Mouse (Mus musculus): ENCODE results near the gene Cobll1. TPM values are rescaled to one million over a fixed set of nuclear protein-coding genes. Genes with fewer than 3 reads are reported as not detected.

Cobll1 gene
- polyA plus RNA-seq, 1 experiment from 2014 or later, result 14.2 TPM

DNA sequence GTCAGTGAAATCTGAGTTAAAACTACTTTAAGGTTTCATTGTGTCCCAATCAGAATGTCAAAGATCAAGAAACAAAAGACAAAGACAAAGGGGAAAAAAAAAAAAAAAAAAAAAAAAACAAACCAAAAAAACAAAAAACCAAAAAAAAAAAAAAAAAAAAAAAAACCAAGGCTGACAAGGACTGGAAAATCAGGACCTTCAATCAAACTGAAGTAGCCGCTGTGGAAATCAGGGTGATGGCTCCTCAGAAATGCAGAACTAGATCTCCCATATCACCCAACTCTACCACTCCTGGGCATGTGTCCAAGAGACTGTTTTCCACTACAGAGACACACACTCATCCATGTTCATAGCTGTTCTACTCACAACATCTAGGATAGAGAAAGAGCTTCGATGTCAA lies 185.4 kb downstream of the Cobll1 start:
- Histone ChIP-seq H3K4me3 (ENCODE audit: low read depth, low read length) (no peak overlapping the region), H3K4me1 (replicated peaks; ENCODE audit: control insufficient read depth, insufficient read depth, low read length) (no peaks in the 10 kb centered on the region), H3K36me3 (ENCODE audit: control insufficient read depth, insufficient read depth) (no peaks in the 10 kb centered on the region), H3K27me3 (replicated peaks; ENCODE audit: control insufficient read depth, insufficient read depth, low read length) (no peaks in the 10 kb centered on the region), H3K27ac (ENCODE audit: low read depth, low read length) (no peak overlapping the region), H3K4me2 (replicated peaks; ENCODE audit: low read depth) (no peak overlapping the region), H3K9ac (ENCODE audit: low read depth, low read length) (no peak overlapping the region), H3K9me3 (ENCODE audit: control insufficient read depth) (no peaks in the 10 kb centered on the region)
- ATAC-seq, result no peak
- WGBS, result 92% methylated on average over 2 of the region's 2 CpGs
- no peak for TF ChIP-seq CTCF (IDR thresholded peaks at IDR 0.05; ENCODE audit: low read depth)

DNA sequence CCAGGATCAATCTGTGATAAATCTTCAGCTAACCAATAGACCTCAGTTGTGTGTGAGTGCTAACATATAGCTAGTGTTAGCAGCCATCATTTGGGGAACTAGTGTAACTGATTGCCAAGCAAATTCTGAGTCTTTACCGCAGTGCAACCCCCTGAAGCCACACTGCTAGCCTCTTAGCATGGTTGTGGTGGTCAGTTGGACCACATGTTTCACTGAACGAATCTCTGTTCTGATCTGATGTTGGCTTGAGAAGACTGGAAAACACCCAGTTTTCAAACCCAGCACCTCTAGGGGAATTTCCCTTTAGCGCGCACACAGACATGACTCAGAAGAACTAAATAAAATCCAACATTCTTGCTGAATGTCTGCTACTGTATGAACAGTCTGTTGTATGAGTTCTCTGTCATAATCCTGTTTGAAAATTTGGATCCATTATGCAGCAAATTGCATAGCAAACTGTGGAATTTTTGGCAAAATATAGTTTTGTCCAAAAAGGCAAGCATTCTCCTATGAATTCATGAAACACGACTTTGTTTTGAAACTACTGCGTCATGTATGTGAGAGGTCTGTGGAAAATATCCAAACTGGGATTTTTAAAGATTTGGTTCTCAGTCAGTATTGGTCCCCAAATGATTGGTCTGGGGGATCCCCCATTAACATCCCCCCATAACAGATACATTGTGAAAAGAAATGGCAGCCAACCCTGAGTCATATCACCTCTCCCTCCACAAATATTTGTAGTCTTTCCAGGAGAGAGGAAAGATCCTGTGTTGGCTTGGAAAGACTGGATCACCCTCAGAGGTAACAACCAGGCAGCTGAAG lies 186.8 kb downstream of the Cobll1 start:
- Histone ChIP-seq H3K27ac (ENCODE audit: low read depth, low read length) (no peak overlapping the region), H3K36me3 (ENCODE audit: control insufficient read depth, insufficient read depth) (no peaks in the 10 kb centered on the region), H3K4me2 (replicated peaks; ENCODE audit: low read depth) (no peak overlapping the region), H3K9ac (ENCODE audit: low read depth, low read length) (no peak overlapping the region), H3K27me3 (replicated peaks; ENCODE audit: control insufficient read depth, insufficient read depth, low read length) (no peaks in the 10 kb centered on the region), H3K4me1 (replicated peaks; ENCODE audit: control insufficient read depth, insufficient read depth, low read length) (no peaks in the 10 kb centered on the region), H3K4me3 (ENCODE audit: low read depth, low read length) (no peak overlapping the region), H3K9me3 (ENCODE audit: control insufficient read depth) (no peaks in the 10 kb centered on the region)
- ATAC-seq, result no peak
- 90% methylated on average over 6 of the region's 6 CpGs for WGBS
- TF ChIP-seq CTCF (IDR thresholded peaks at IDR 0.05; ENCODE audit: low read depth), result no peak

DNA sequence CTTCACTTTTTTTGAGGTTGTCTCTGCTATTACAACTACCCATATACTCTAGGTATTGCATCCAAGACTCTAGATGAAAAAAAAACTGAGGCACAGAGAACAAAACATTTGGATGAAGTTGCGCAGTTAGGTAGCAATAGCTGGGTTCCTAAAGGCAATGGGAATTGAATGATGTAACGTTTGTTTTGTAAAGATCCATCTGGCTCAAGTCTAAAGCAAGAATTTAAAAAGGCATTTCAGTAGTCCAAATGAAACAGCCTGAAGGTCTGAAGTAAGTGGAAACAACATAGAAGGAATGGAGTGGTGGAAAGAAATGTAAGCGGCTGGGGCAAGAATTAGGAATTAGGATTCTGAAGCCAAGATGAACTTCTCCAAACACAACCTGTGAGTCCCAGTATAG lies 188.4 kb downstream of the Cobll1 start:
- no peaks in the 10 kb centered on the region for H3K27me3 ChIP-seq (replicated peaks; ENCODE audit: control insufficient read depth, insufficient read depth, low read length)
- H3K27ac ChIP-seq (ENCODE audit: low read depth, low read length), result no peak overlapping the region
- H3K4me2 ChIP-seq (replicated peaks; ENCODE audit: low read depth), result no peak overlapping the region
- ATAC-seq, result no peak
- no peak overlapping the region for H3K4me3 ChIP-seq (ENCODE audit: low read depth, low read length)
- no peak overlapping the region for H3K9ac ChIP-seq (ENCODE audit: low read depth, low read length)
- no peaks in the 10 kb centered on the region for H3K4me1 ChIP-seq (replicated peaks; ENCODE audit: control insufficient read depth, insufficient read depth, low read length)
- TF ChIP-seq CTCF (IDR thresholded peaks at IDR 0.05; ENCODE audit: low read depth), result no peak
- 89% methylated on average over 3 of the region's 3 CpGs for WGBS
- H3K36me3 ChIP-seq (ENCODE audit: control insufficient read depth, insufficient read depth), result no peaks in the 10 kb centered on the region
- no peaks in the 10 kb centered on the region for H3K9me3 ChIP-seq (ENCODE audit: control insufficient read depth)

DNA sequence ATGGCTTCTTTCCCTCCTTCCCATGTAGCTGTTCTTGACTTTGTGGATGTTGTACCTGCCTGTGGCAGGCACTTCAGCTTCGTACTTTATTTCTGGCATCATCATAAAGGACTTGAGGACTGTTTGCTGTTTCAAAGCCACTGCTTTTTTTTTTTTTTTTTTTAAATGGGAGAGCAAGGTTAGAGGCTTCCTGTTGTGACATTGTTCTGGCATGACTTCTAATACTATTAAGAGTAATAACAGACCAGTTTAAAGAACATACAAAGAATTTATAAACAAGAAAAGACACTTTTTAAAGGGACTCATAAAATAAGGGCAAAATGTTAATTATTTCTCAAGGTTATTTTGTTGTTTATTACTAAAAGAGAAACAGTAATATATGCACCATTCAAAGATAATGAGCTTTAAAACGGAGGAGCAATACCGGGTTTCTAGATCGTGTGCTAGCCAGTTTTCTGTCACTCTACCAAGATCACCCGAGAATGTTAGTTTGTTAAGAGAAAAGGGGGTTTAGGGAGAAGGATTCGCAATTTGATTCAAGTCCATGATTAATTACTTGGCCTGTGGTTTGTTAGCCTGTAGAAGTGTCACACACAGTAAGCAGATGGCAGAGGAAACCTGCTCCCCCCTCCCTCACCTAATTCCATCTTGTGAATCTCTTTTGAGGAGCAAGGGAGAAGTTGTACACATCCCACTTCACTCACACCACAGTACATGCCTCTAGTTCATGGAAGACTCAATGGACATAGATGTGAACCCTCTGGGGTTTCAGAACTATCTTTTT lies 190.8 kb downstream of the Cobll1 start:
- Histone ChIP-seq H3K27ac (ENCODE audit: low read depth, low read length) (no peak overlapping the region), H3K9me3 (ENCODE audit: control insufficient read depth) (no peaks in the 10 kb centered on the region), H3K9ac (ENCODE audit: low read depth, low read length) (no peak overlapping the region), H3K4me2 (replicated peaks; ENCODE audit: low read depth) (no peak overlapping the region), H3K4me3 (ENCODE audit: low read depth, low read length) (no peak overlapping the region), H3K27me3 (replicated peaks; ENCODE audit: control insufficient read depth, insufficient read depth, low read length) (no peaks in the 10 kb centered on the region), H3K4me1 (replicated peaks; ENCODE audit: control insufficient read depth, insufficient read depth, low read length) (no peaks in the 10 kb centered on the region), H3K36me3 (ENCODE audit: control insufficient read depth, insufficient read depth) (no peaks in the 10 kb centered on the region)
- no peak for ATAC-seq
- no peak for TF ChIP-seq CTCF (IDR thresholded peaks at IDR 0.05; ENCODE audit: low read depth)
- WGBS, result 63% methylated on average over 6 of the region's 6 CpGs

Other genes starting within 250 kb of the Cobll1 start
- gene Grb14, start 214.4 kb downstream of the Cobll1 start, polyA plus RNA-seq (2015; fragmentation: Nextera tagmentation; extraction: Ambion mirVana), result 7.5 and 8.5 TPM in 2 replicates
- 0.50 and 0.63 TPM in 2 replicates for gene Slc38a11, start 124.6 kb upstream of the Cobll1 start, polyA plus RNA-seq (2015; fragmentation: Nextera tagmentation; extraction: Ambion mirVana)